Mouse (Mus musculus) CD4-positive, CD25-positive, alpha-beta regulatory T cell, adult 2 months (primary cell): ENCODE results near the gene Ppm1f.
"Not testable (repeated sequence)": the region's sequence is repeated elsewhere in the genome, so short reads cannot be mapped to it uniquely, and the experiment has no call there.

Source experiments
- DNase-seq: peaks from one replicate; pipeline ENCODE4 v3.0.0-alpha.2; 2012; ENCODE audit warnings: low read depth, low spot score

The Ppm1f gene

GRCm38 (mm10) chr16:16911641-16912597, 15.7 kb downstream of the Ppm1f start:
- DNase-seq: peak; percentile 83

GRCm38 (mm10) chr16:16913440-16913839, 17.2 kb downstream of the Ppm1f start:
- DNase-seq: no peak

- DNase-seq: no peak
Measured at GRCm38 (mm10) chr16:16918441-16919117, 22.3 kb downstream of the Ppm1f start.

GRCm38 (mm10) chr16:16921021-16921435, 24.8 kb downstream of the Ppm1f start:
- DNase-seq: peak; percentile 18

GRCm38 (mm10) chr16:16924481-16924880, 28.2 kb downstream of the Ppm1f start:
- no peak for DNase-seq

GRCm38 (mm10) chr16:16926536-16926935, 30.3 kb downstream of the Ppm1f start:
- DNase-seq: no peak

- DNase-seq: not testable (repeated sequence)
Measured at GRCm38 (mm10) chr16:16928908-16929307, 32.6 kb downstream of the Ppm1f start.

GRCm38 (mm10) chr16:16930326-16930725, 34.1 kb downstream of the Ppm1f start:
- no peak for DNase-seq

GRCm38 (mm10) chr16:16930810-16931296, 34.6 kb downstream of the Ppm1f start:
- no peak for DNase-seq

- DNase-seq: no peak
Measured at GRCm38 (mm10) chr16:16939543-16939942, 43.3 kb downstream of the Ppm1f start.

- DNase-seq: no peak
Measured at GRCm38 (mm10) chr16:16941078-16941477, 44.8 kb downstream of the Ppm1f start.

GRCm38 (mm10) chr16:16958575-16958974, 62.3 kb downstream of the Ppm1f start:
- DNase-seq: no peak

- DNase-seq: no peak
Measured at GRCm38 (mm10) chr16:16959907-16960306, 63.6 kb downstream of the Ppm1f start.

GRCm38 (mm10) chr16:16965149-16965548, 68.9 kb downstream of the Ppm1f start:
- no peak for DNase-seq

GRCm38 (mm10) chr16:16966290-16966689, 70.0 kb downstream of the Ppm1f start:
- no peak for DNase-seq
